Mouse (Mus musculus): ENCODE measurements around the gene Nfx1.

The Nfx1 gene

GRCm38 (mm10) chr4:41046254-41046795 is 75.6 kb downstream of the Nfx1 start:
- DNase-seq (ENCODE audit: low read depth, low spot score): no peak

DNA sequence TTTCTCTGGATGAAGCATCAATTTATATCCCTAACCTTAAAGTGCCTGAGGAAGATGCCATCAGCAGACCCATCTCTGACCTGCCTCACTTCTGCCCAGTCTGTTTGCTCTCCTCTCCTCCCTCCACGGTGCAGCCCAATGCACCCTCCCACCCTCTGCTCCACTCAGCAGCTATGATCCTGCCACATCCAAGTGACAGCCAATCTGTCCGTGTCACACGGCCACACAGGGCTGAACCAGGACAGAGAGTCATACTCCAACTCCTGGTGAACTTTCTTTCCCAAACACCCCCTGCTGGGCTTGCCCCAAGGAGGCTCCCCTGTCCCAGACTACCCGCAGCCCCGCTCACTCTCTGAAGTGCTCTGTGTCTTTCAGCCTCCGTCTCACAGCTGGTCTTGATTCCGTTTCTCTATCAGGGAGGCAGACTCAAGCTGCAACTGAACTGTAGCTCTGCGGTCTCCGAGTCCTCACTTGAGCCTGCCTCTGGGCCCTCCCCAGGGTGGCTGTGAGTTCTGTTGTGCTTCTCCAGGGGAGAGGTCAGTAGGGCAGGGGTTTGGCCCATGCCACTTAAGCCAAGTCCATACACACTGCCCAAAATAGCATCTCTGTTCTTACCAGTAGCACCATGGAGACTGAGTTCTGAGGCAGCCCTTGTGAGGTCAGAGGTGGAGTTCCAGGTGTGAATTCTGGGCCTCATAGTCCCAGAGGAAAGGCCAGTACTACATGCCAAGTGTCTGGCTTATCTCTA is 77.0 kb downstream of the Nfx1 start, which contains the start of gene Aqp7:
Aqp7 (minus strand) TSS at position 616 of the 748 bp plus-strand sequence.
- DNase-seq (ENCODE audit: low read depth, low spot score): no peak

- DNase-seq (ENCODE audit: low read depth, low spot score): no peak
These were observed 78.2 kb downstream of the Nfx1 start for GRCm38 (mm10) chr4:41048926-41049325.

GRCm38 (mm10) chr4:41050726-41051675 is 80.3 kb downstream of the Nfx1 start:
- peak; percentile 90 for DNase-seq (ENCODE audit: low read depth, low spot score)

GRCm38 (mm10) chr4:41051781-41052180 is 81.1 kb downstream of the Nfx1 start:
- no peak for DNase-seq (ENCODE audit: low read depth, low spot score)

DNA sequence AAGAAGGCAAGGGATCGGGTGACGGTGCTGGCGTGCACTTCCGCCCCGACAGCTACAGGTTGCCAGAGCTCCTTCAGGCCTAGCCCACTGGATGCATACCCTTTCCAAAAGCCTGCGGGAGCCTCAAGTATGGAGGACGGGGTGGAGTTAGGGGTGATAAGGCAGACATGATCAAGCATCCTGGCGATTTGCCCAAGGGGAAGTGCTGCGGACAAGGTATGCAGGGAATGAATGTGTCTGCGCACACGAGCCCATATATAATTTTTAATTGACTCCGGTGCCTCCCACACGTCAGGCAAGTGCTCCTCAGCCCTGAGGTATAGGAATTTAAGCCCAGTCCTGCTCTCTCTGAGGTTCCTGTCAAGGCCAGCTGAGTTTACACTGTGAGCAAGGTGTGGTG is 84.4 kb downstream of the Nfx1 start:
- DNase-seq (ENCODE audit: low read depth, low spot score): no peak

- DNase-seq (ENCODE audit: low read depth, low spot score): no peak
These were observed 85.5 kb downstream of the Nfx1 start for GRCm38 (mm10) chr4:41056253-41056652.

- no peak for DNase-seq (ENCODE audit: low read depth, low spot score)
These were observed 86.1 kb downstream of the Nfx1 start for GRCm38 (mm10) chr4:41056742-41057332.

DNA sequence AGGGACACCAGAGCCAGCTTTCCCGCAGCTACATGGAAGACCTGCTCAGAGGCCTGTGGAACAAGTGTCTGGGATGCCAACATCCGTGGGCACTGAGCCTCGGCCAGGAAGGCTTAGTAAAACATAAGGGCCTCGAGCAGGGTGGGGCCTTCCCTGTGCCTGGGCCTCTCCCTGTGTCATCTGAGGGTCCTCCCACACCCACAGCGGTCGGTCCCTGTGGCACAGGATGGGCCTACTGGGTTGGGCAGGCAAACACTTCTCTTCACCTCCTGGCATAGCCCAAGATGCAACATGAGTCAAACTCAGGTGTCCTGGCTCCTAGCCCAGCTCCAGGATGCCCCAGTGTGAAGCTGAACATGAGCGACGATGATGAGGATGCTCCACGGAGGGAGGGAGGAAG is 86.7 kb downstream of the Nfx1 start:
- peak; percentile 36 for DNase-seq (ENCODE audit: low read depth, low spot score)

GRCm38 (mm10) chr4:41063351-41063750 is 92.6 kb downstream of the Nfx1 start:
- no peak for DNase-seq (ENCODE audit: low read depth, low spot score)

GRCm38 (mm10) chr4:41063894-41064673 is 93.4 kb downstream of the Nfx1 start:
- DNase-seq (ENCODE audit: low read depth, low spot score): no peak

GRCm38 (mm10) chr4:41065196-41065595 is 94.5 kb downstream of the Nfx1 start:
- DNase-seq (ENCODE audit: low read depth, low spot score): no peak

DNA sequence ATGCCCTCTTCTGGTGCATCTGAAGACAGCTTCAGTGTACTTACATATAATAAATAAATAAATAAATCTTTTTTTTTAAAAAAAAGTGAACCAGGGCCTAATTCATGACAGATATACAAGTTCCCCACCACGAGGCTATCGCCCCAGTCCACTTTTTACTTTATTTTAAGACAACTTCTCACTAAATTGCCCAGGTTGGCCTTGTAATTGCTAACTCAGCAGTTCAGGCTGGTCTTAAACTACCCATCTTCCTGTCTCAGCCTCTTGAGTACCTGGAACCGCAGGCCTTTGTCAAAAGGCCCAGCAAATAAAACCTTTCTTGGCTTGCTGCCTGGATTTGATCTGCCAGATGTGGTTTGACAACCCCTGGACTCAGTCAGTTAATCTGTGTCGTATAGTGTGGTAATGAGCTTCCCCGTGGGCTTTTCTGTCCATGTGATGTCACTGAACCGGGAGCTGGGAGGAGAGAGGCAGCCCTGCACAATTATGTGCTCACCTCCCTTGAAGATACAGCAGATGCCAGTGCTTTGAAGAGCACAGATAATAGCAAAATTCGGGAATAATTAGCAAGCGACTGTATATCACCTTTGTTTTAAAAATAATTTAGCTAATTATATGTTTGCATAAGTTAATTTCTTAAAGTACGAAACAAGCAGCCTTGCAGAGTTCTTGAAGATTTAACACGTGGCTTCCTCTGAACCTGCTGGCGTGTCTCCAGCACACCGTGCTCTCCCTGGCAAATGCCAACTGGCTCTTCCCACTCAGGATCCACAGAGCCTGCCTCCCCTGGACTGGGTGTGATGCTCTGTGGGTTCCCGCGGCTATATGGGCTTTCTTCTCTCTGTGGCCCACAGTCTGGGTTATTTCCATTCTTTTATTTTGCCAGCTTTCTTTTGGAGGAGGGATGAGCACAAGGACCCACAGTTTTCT is 101.1 kb downstream of the Nfx1 start:
- peak; percentile 59 for DNase-seq (ENCODE audit: low read depth, low spot score)

DNA sequence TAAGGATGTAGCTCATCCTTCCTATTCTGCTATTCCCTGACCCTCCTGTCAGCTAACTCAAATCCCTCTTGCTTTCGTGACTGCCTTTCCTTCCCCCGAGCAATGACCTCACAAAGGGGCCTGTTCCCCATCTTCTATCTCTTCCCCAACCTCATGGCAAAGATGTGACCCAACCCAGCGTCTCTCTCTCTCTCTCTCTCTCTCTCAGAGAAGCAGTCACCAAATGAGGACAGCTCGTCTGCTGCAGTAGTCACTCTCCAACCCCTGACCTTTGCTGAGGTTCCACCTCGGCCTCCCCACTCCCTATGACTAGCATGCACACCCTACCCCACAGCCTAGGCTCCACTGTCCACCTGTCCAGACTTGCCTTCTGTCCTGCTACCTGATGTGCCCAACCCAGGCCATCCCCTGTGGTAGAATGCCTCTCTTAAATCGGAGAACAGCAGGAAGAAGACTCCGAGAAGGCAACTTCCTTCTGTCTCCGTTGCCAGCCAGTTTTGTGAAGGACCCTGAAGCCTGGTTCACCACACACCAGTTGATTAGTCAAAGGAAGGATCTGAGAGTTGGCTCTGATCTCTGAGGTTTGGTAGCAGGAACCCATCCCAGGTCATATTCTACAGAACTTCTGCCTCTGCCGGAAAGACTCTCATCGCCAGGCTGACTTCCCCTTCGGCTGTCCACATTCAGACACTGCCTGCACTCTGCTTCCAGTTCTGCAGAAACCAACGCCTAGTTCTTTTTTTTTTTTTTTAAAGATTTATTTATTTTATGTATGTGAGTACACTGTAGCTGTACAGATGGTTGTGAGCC is 102.5 kb downstream of the Nfx1 start:
- peak; percentile 24 for DNase-seq (ENCODE audit: low read depth, low spot score)

GRCm38 (mm10) chr4:41074461-41074860 is 103.8 kb downstream of the Nfx1 start:
- no peak for DNase-seq (ENCODE audit: low read depth, low spot score)

All from brain, adult 2 months (tissue).